Mouse (Mus musculus): ENCODE measurements at regions not wholly inside any gene's neighbourhood (a gene's known extent, or its start where the extent isn't known, plus 50 kb on each side); places are given as distances from the start of the nearest gene placed in this dataset.

DNA sequence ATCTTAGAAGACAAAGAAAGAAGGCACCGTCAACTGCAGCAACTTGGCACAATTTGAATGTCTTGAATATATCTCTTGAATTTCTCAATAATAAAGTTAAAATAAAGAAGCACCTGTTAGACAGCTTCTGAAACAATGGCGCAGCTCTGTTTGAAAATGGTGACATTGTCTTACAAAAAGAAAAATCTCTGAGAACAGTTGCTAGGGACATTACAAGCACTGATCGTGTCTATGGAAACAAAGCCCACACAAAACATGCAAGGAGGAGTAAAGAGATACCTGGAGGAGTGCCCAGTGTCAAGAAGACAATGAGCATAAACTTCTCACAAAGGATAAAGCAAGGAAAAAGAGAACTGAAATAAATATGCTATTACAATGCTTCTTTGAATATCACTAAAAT lies 841.2 kb upstream of the Adgrl3 start:
- DNase-seq = no peak

DNA sequence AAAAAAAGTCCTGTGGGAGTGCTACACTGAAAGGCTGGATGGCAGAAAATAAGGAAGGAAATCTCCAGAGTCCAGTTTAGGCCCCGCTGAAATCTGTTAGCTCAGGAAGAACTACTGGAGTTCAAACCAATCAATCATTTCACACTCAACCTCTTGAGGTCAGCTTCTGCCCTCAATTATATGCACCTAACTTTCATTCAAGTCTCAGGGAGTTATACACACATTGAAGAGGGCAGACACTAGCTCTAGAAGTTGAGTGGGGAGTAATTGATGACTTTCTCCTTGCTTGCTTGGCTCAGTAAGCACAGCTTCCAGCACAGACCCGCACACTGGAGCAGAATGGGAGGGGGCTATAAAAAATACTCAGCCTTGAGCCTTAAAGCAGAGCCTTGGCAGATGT lies 839.7 kb upstream of the Adgrl3 start:
- no peak for DNase-seq

DNA sequence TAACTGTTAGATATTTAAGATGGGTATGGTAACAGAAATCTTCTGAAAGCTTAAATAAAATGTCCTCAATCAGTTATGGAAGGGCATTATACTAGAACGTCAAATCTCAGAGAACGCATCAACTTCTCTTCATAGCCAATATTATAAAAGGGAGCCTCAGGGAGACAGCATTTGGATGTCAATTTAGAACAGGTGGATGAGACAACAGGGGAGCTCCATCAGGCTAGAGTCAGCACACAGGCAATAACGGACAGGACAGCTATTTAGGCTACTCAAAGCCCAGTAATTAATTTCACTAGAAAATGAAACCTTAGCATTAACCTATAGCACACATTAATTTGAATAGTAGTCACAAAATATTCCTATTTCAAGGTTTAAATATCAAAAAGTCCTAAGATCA lies 827.5 kb upstream of the Adgrl3 start:
- peak; percentile 49 to 75 for DNase-seq

DNA sequence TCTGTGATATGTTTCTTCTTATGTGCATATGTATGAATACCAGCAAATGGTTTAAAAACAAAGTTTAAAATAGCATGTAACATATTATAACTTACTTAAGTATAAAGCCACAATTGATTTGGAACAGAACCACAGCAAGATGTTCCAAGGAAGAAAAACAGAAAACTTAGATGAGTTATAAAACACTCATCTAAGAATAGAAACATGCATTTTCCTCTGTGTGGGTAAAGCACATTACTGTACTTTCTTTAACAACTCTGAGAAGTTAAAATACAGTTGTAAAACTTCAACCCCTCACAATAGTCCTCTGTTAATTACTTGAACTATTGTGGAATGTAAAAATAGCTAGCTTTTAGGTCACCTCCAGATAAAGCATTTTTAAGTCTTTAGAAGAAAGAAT lies 820.3 kb upstream of the Adgrl3 start:
- DNase-seq = no peak

DNA sequence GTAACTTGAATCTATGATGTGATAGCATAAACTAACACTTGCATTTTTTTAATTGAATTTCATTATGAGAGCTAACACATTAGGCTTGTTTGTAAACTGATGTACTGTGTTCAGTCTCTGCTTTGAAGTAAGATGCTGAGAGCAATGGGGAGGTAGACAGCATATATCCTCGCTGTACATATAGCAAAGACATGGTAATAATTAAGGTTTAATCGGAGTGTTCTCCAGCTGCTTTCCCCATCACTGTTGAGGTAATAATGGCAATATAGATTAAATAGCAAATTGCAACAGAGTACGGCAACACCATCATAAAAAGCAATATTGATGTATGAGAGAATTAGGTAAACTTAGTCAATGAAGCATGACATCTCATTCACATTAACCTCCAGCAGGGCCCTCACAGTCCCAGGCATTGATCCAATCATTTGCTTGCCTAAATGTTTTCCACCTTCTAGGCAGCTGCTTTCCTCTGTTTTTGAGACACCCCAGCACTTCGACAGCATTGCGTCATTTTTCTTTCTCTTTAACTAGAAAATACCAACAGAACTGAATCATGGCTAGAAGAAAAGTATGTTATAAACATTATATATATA lies 771.3 kb upstream of the Adgrl3 start:
- DNase-seq = peak in 1 of 2 experiments; percentile 25

DNA sequence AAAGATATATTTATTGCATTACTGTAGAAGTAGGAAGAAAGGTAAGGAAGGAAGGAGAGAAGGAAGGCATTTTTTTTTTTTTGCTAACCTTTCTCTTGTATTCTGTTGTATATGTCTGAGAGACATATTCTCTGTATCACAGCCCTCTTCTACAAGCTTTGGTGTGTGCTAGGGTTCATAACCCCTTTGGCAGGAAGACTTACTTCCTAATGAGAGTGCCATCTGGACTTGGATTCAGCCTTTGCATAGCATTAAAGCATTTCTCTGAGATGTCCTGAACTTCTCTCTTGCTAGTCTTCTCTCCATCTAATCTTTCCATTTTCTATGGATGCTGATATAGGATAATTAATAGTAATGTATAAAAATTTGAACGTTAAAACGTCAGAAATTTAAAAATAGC lies 768.0 kb upstream of the Adgrl3 start:
- peak; percentile 13 to 69 for DNase-seq

DNA sequence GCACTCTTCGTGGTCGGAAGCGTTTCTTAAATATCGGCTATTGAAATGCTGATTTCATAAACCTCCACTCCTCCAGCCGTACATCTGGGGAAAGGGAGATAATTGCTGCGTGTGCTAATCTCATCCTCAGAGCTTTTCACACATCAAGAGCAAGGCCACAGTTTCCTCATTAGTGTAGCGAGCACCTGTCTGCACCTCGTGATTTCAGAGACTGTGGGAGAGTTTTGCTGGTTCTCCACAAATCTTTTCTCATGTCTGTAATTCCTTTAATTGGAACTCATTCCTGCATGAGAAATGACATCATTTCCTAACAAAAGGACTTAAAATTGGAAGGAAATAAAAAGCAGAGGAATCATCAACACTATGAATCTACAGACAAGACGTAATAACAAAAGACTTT lies 764.9 kb upstream of the Adgrl3 start:
- DNase-seq = no peak

DNA sequence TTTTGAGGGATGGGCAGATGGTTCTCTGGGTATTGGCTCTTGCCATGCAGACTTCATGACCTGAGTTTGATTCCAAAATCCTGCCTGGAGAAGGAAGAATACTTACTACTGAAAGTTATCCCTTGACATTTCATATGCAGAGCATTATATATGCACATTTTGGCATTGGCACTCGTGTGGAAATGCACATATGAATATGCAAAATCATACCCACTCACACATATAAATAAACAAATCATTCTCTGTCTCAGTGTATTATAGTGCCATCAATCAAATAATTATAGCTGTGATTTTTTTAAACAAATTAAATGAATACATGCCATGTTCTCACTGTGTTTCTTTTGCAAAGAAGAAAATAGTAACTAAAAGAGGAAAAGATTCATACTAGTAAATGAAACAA lies 745.3 kb upstream of the Adgrl3 start:
- DNase-seq = no peak

DNA sequence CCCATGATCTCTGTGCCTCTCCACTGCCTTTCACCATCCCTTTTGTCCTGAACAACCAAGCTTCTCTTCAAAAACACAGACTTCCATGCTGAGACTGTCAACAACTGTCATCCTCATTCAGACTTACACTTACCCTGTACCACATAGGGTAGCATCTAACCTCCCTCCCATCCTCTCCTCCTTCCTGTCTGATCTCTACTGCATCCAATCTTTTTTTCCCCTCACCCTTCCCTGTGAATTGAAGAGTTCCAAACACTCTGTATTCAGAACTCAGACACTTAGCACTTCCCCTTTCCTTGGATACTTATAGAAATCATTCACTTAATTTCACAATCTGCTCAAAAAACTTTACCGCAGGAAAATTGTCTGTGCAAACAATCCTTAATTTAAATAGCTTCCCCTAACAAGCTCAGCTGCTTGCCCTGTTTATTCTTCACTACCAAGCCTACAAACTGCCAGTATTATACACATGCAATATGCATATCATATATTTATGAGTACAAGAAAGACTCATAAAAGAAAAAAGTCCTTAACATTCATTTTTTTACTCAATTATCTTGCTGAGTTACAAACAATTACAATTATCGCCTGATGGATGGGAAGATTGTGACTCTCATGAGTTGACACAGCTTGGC lies 744.6 kb upstream of the Adgrl3 start:
- DNase-seq = no peak
